Mouse (Mus musculus): ENCODE measurements around the gene Ier5. TPM values are rescaled to one million over a fixed set of nuclear protein-coding genes. Genes with fewer than 3 reads are reported as not detected.

Gene Ier5
- total and polyA plus RNA-seq, 3 experiments, result 7.2 to 7.4 TPM; not detected in 1

DNA sequence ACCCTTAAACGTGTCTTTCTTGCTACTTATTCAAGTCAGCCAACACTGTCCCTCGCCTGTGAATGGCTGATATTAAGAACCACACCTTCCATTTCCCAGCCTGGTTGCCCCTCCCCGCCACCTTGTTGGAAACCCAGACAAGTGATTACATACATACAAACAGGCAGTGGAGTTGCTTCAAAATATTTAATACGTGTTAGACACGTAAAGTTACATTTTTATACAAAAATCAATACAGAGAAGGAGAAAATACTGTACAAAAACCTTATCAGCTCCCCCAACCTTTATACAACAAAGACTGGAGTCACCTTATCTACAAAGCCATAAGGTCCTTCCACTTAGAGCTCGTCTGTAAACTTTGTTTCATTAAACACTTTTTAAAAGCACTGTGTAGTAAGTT lies 2.1 kb downstream of the Ier5 start:
- H3K79me2 ChIP-seq (ENCODE audit: control insufficient read depth, insufficient read depth, low read length, poor library complexity), result peaks cover 18% of the 10 kb centered on the region
- peaks cover 2 to 3% of the 10 kb centered on the region in 2 experiments; a peak in 3 of 4 replicates for H3K4me1 ChIP-seq (ENCODE audit: control insufficient read depth in 1 of 2, insufficient read depth in 2 of 2, low read length in 2 of 2)
- peaks cover 0 to 15% of the 10 kb centered on the region in 2 experiments; a peak in 2 of 4 replicates for H3K36me3 ChIP-seq (ENCODE audit: control insufficient read depth in 1 of 2, insufficient read depth in 2 of 2, low read length in 2 of 2)
- H3K4me3 ChIP-seq (ENCODE audit: control insufficient read depth in 1 of 2, insufficient read depth in 1 of 2, low read depth in 2 of 2, low read length in 2 of 2), result peak overlapping the region; percentile 91 to 97
- H3K9ac ChIP-seq (ENCODE audit: control insufficient read depth, low read depth, low read length, poor library complexity, severe bottlenecking), result peak overlapping the region; percentile 93
- peak; percentile 89 for DNase-seq (ENCODE audit: low read depth, low spot score)
- H3K27me3 ChIP-seq (ENCODE audit: control insufficient read depth in 1 of 2, insufficient read depth in 2 of 2, low read length in 2 of 2), result no peaks in the 10 kb centered on the region
- peak overlapping the region; percentile 87 for H3K27ac ChIP-seq (ENCODE audit: control insufficient read depth, low read depth, low read length)
- H3K9me3 ChIP-seq (replicated peaks; ENCODE audit: insufficient read depth, low read length), result no peaks in the 10 kb centered on the region
- TF ChIP-seq RCOR1 (IDR thresholded peaks at IDR 0.05; ENCODE audit: low read depth, low read length) (peak; percentile 89), TCF12 (IDR thresholded peaks at IDR 0.05; ENCODE audit: low read depth, low read length) (peak; percentile 96), MYC (IDR thresholded peaks at IDR 0.05; ENCODE audit: low read depth, low read length) (0 out of 2 replicates have a peak, but pooled peaks have one; percentile 14), UBTF (IDR thresholded peaks at IDR 0.05; ENCODE audit: borderline replicate concordance, insufficient read depth, low read depth, low read length) (no peak), USF2 (IDR thresholded peaks at IDR 0.05; ENCODE audit: borderline replicate concordance in 1 of 2, insufficient read depth in 1 of 2, low read depth in 1 of 2, low read length in 2 of 2) (no peak), EP300 (IDR thresholded peaks at IDR 0.05; ENCODE audit: low read depth in 1 of 2, low read length in 2 of 2) (peak; percentile 92 to 94), BHLHE40 (IDR thresholded peaks at IDR 0.05; ENCODE audit: borderline replicate concordance, low read depth, low read length) (0 out of 2 replicates have a peak, but pooled peaks have one; percentile 10), TAL1 (IDR thresholded peaks at IDR 0.05; ENCODE audit: low read length) (peak; percentile 95), POLR2AphosphoS2 (IDR thresholded peaks at IDR 0.05; ENCODE audit: low read length) (no peak), ETS1 (IDR thresholded peaks at IDR 0.05; ENCODE audit: low read depth, low read length) (peak; percentile 92), SIN3A (IDR thresholded peaks at IDR 0.05; ENCODE audit: low read length) (peak; percentile 78), GATA1 (IDR thresholded peaks at IDR 0.05; ENCODE audit: low read depth, low read length) (peak; percentile 98)

DNA sequence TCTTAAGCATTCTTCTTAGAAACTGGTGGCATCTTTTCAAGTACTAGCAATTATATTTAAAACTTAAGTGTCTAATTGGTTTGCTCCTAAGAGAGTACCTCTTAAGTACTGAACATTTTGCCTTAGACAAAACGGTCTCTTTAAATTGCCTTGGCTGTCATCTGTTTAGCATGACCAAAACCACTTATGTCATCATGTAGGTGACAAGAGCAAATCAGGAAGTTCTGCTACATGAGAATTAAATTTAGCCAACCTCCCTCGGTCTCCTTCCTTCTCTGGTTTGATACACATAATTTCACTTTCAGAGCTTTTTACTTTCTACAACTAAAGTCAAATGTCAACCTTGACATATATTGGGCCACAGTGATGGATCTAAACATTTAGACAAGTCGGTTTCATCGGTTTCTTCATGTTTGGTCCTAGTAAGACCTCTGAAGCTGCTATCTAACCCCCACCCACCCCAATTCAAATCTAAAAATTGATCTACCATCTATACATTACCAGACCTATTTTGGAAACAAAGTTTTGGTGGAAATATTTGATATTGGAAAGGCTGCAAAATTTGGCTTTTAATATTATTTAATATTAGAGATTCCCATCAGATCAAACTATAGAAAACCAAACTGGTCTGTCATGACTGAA lies 2.7 kb downstream of the Ier5 start:
- DNase-seq (ENCODE audit: low read depth, low spot score), result peak; percentile 77

More for the DNA sequence above, 2.7 kb downstream of the Ier5 start:
- Histone ChIP-seq H3K9me3 (replicated peaks; ENCODE audit: insufficient read depth, low read length) (no peaks in the 10 kb centered on the region), H3K27ac (ENCODE audit: control insufficient read depth, low read depth, low read length) (peak overlapping the region; percentile 87), H3K4me3 (ENCODE audit: control insufficient read depth in 1 of 2, insufficient read depth in 1 of 2, low read depth in 2 of 2, low read length in 2 of 2) (peak overlapping the region; percentile 60 to 91), H3K9ac (ENCODE audit: control insufficient read depth, low read depth, low read length, poor library complexity, severe bottlenecking) (peak overlapping the region; percentile 93), H3K27me3 (ENCODE audit: control insufficient read depth in 1 of 2, insufficient read depth in 2 of 2, low read length in 2 of 2) (no peaks in the 10 kb centered on the region), H3K79me2 (ENCODE audit: control insufficient read depth, insufficient read depth, low read length, poor library complexity) (peaks cover 18% of the 10 kb centered on the region), H3K4me1 (ENCODE audit: control insufficient read depth in 1 of 2, insufficient read depth in 2 of 2, low read length in 2 of 2) (peaks cover 2 to 3% of the 10 kb centered on the region in 2 experiments), H3K36me3 (ENCODE audit: control insufficient read depth in 1 of 2, insufficient read depth in 2 of 2, low read length in 2 of 2) (peaks cover 0 to 15% of the 10 kb centered on the region in 2 experiments; a peak in 2 of 4 replicates)
- TF ChIP-seq TCF12 (IDR thresholded peaks at IDR 0.05; ENCODE audit: low read depth, low read length) (no peak), SIN3A (IDR thresholded peaks at IDR 0.05; ENCODE audit: low read length) (peak; percentile 90), ELF1 (IDR thresholded peaks at IDR 0.05; ENCODE audit: low read depth, low read length) (peak; percentile 75), ETS1 (IDR thresholded peaks at IDR 0.05; ENCODE audit: low read depth, low read length) (peak; percentile 97), HCFC1 (IDR thresholded peaks at IDR 0.05; ENCODE audit: low read depth, low read length) (0 out of 2 replicates have a peak, but pooled peaks have one; percentile 55), POLR2A (IDR thresholded peaks at IDR 0.05; ENCODE audit: control insufficient read depth in 1 of 2, insufficient read depth in 1 of 2, low read depth in 1 of 2, low read length in 2 of 2, poor library complexity in 1 of 2) (no peak), MXI1 (IDR thresholded peaks at IDR 0.05; ENCODE audit: low read depth, low read length) (peak; percentile 17; the same call in 1 of the 2 replicates), MAX (IDR thresholded peaks at IDR 0.05; ENCODE audit: low read length) (0 out of 2 replicates have a peak, but pooled peaks have one; percentile 5)

Measured in MEL (cell line).